Mouse (Mus musculus): ENCODE measurements around the gene Tmem69.

DNA sequence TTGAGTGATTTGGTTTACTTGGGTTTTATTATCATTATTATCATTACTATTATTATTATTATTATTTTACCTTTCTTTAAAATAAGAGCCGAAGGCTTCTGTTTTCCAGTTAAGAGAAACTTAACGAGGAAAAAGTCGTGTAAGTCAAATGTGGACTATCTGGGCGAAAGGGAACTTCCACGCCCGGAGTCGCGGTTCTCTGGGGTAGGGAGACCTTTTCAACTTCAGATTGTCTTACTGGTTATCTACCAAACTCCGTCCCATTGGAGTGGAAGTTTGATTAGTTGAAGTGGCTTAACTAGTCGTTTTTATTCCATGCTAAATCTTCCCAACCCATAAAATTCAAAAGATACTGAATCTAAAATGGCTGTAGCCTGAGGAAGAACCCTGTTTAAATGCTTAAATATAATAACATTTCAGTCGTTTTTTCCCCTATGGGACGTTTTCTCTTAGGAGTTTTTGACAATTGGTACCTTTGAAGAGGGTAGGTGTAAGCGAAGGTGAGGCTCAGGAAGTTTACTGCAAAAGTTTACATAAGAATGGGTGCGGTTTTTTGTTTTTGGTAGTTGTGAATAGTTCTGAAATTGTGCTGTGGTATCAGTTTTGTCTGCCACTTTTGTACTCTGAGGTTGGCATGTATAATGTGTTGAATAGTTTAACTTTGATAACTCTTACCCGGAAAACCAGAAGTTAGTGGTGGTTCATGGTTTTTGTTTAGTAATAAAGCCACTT lies 2.6 kb upstream of the Tmem69 start:
- no peak for TF ChIP-seq POLR2A (IDR thresholded peaks at IDR 0.05; ENCODE audit: borderline replicate concordance, low read depth, low read length)
- TF ChIP-seq CTCF (IDR thresholded peaks at IDR 0.05; ENCODE audit: low read depth, low read length) = no peak

All from bone marrow macrophage, adult 2 months (primary cell).